Mouse (Mus musculus) embryonic fibroblast, embryonic 13.5 days (primary cell): Measurements from ENCODE around the gene Chchd1.

Experiments used
- CTCF ChIP-seq: IDR thresholded peaks from 2 replicates; pipeline ENCODE4 v1.5.1; 2011; ENCODE audit warnings: mild to moderate bottlenecking, control low read depth, low read length, moderate library complexity, borderline replicate concordance; ENCODE audit not compliant: insufficient read depth
- POLR2A ChIP-seq: IDR thresholded peaks from 2 replicates; pipeline ENCODE4 v1.6.1; 2011; ENCODE audit warnings: low read depth, mild to moderate bottlenecking, control low read depth, low read length, moderate library complexity

DNA sequence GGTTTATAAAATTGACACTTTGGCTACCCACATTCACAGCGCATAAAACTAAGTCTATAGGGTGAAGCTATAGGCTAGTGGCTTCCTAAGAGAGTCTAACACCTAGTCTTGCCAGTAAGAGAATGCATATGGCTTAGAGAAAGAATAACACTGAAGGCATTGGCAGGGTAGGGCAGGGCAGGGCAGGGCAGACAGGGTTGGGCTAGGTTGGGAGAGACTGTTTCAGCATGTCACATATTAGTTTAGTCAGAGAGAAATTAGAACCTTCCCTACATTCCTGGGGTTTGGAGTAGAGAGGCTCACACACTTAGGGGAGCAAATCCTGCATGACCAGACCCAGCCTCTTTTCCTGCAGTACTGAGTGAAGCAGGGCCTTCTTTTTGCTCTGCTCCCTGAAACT, 35.3 kb upstream of the Chchd1 start:
- TF ChIP-seq POLR2A (no peak), CTCF (no peak)
